Comparison of ENCODE assay signal across 15 mouse cellular contexts in genomic region chr9:78557041-78557440, GRCm38 (mm10).
"Had no signal": no experiment of that assay in that cellular context is flagged by ENCODE, and none has a peak within 500 bp of the region (broad histone marks: within the 10 kb centered on the region; RNA-seq: fewer than 3 reads in every experiment).

No protein-coding gene starts in this region.

- ATAC-seq: midbrain, embryonic 16.5 days had no signal

- H3K27ac ChIP-seq: midbrain, embryonic 10.5 days; midbrain, embryonic 12.5 days; neural tube, embryonic 12.5 days; stomach, embryonic 15.5 days; stomach, postnatal 0 days had no signal

- H3K27me3 ChIP-seq: midbrain, embryonic 12.5 days; neural tube, embryonic 12.5 days; stomach, embryonic 15.5 days had no signal

- H3K4me2 ChIP-seq: lung, embryonic 14.5 days; midbrain, embryonic 12.5 days; neural tube, embryonic 12.5 days; stomach, embryonic 15.5 days had no signal

- DNase-seq: lung, embryonic 14.5 days; lung, postnatal 10 days; lung, postnatal 4 days; midbrain, embryonic 14.5 days; right cerebral cortex, postnatal 14 days; thymus, adult 2 months; thymus, postnatal 25 days; thymus, postnatal 4 days had no signal

- H3K9ac ChIP-seq: lung, embryonic 14.5 days; midbrain, embryonic 12.5 days; neural tube, embryonic 12.5 days; stomach, embryonic 15.5 days had no signal

- H3K4me1 ChIP-seq: midbrain, embryonic 10.5 days; midbrain, embryonic 12.5 days; neural tube, embryonic 12.5 days; stomach, embryonic 15.5 days had no signal

- H3K36me3 ChIP-seq: stomach, embryonic 15.5 days had no signal

- H3K9me3 ChIP-seq: midbrain, embryonic 12.5 days; neural tube, embryonic 12.5 days; stomach, embryonic 15.5 days had no signal

- H3K4me3 ChIP-seq: midbrain, embryonic 10.5 days; midbrain, embryonic 12.5 days; myocyte; neural tube, embryonic 12.5 days; stomach, embryonic 15.5 days had no signal
